8 mouse cellular contexts compared by ENCODE assay signal in genomic region chr1:130731741-130732337, GRCm38 (mm10). TPM values are rescaled to one million over a fixed set of nuclear protein-coding genes. Genes with fewer than 3 reads are reported as not detected.
A peak's percentile ranks its signal among the peaks of the same experiment; 100 is the strongest.
DNase-seq lines count a peak whose midpoint lies in the region; ATAC-seq and TF ChIP-seq lines count a peak whose summit lies in the region.

AA986860 (plus strand) TSS chr1:130731976.

- H3K4me3 ChIP-seq in kidney, postnatal 0 days (replicated peaks; ENCODE audit: low read depth, low read length), result peak within 1 kb of the TSS; percentile 29
- no peak within 1 kb of the TSS for H3K4me3 ChIP-seq in thymus, adult 2 months (ENCODE audit: control insufficient read depth, insufficient read depth, low read length)

- TF ChIP-seq CTCF in kidney, postnatal 0 days (IDR thresholded peaks at IDR 0.05; ENCODE audit: low read depth), result no peak
- TF ChIP-seq CTCF in thymus, adult 2 months (IDR thresholded peaks at IDR 0.05; ENCODE audit: borderline replicate concordance, control insufficient read depth, extremely low read depth, insufficient read depth, low read length, poor library complexity), result no peak

- no peaks in the 10 kb centered on the region for H3K36me3 ChIP-seq in kidney, postnatal 0 days (ENCODE audit: insufficient read depth, low read length)
- no peaks in the 10 kb centered on the region for H3K36me3 ChIP-seq in thymus, adult 2 months (ENCODE audit: control insufficient read depth, insufficient read depth, low read length)

- TF ChIP-seq POLR2A in thymus, adult 2 months (IDR thresholded peaks at IDR 0.05; ENCODE audit: control insufficient read depth, extremely low read depth, insufficient read depth, low read length, poor library complexity), result no peak

- H3K27ac ChIP-seq in kidney, postnatal 0 days, result peak within 1 kb of the TSS; percentile 82
- no peak within 1 kb of the TSS for H3K27ac ChIP-seq in thymus, adult 2 months (ENCODE audit: control insufficient read depth, insufficient read depth, low read length)

- no peak within 1 kb of the TSS for H3K9ac ChIP-seq in kidney, postnatal 0 days (ENCODE audit: low read depth, low read length)

- peak within 1 kb of the TSS; percentile 47 for H3K4me2 ChIP-seq in kidney, postnatal 0 days (ENCODE audit: low read length)

- H3K4me1 ChIP-seq in kidney, postnatal 0 days (replicated peaks; ENCODE audit: insufficient read depth, low read length), result 0 out of 2 replicates have a peak, but pooled peaks cover 7% of the 10 kb centered on the region
- H3K4me1 ChIP-seq in thymus, adult 2 months (replicated peaks; ENCODE audit: control insufficient read depth, insufficient read depth, low read length), result no peaks in the 10 kb centered on the region

- H3K9me3 ChIP-seq in kidney, postnatal 0 days (replicated peaks; ENCODE audit: low read length), result no peaks in the 10 kb centered on the region

- WGBS in kidney, postnatal 0 days, result 9% methylated on average over 10 of the region's 10 CpGs
- WGBS in thymus, adult 2 months, result 79% methylated on average over 10 of the region's 10 CpGs

- H3K27me3 ChIP-seq in kidney, postnatal 0 days (ENCODE audit: insufficient read depth, low read length), result no peaks in the 10 kb centered on the region
- H3K27me3 ChIP-seq in thymus, adult 2 months (ENCODE audit: control insufficient read depth, insufficient read depth, low read length), result no peaks in the 10 kb centered on the region

- ATAC-seq in erythroblast, adult 5-6 weeks (replicated peaks; ENCODE audit: low FRiP score, poor library complexity, severe bottlenecking), result peak; percentile 79
- ATAC-seq in kidney, postnatal 0 days (replicated peaks; ENCODE audit: low FRiP score, low read depth), result peak; percentile 94

- peak; percentile 9 for DNase-seq in ovary, adult 18-20 months (ENCODE audit: low spot score)
- DNase-seq in ovary, postnatal 10 days (ENCODE audit: low spot score), result no peak
- peak; percentile 77 for DNase-seq in kidney, postnatal 0 days (ENCODE audit: low spot score)
- peak; percentile 83 for DNase-seq in lung, postnatal 25 days (ENCODE audit: low spot score)
- DNase-seq in right cerebral cortex, postnatal 10 days (ENCODE audit: low spot score in 2 of 2), result no peak
- DNase-seq in frontal cortex, adult 2 months (ENCODE audit: extremely low spot score in 1 of 2, low spot score in 1 of 2), result no peak
- DNase-seq in thymus, adult 2 months, result no peak

RNA-seq across cellular contexts. Expression of gene AA986860, which starts in this region (rescaled TPM):
- total RNA-seq in erythroblast, adult 5-6 weeks (2015; ENCODE audit: low replicate concordance), result 2.7 and 5.4 TPM in 2 replicates
- total RNA-seq in erythroblast, adult 5-6 weeks (2017; ENCODE audit: low replicate concordance), result 1.4 and 2.5 TPM in 2 replicates
- 15.3 and 17.7 TPM in 2 replicates for polyA plus RNA-seq in kidney, postnatal 0 days (2015; fragmentation: Nextera tagmentation; extraction: Ambion mirVana)
- 2.5 and 2.9 TPM in 2 replicates for polyA plus RNA-seq in frontal cortex, adult 2 months (2012; rRNA removed)
- 0.54 and 1.1 TPM in 2 replicates for polyA plus RNA-seq in thymus, adult 2 months (2012; rRNA removed)

Comparison
In these comparisons a context has a peak if more than half of its experiments do, and no peak if none do; other contexts are left out.
1. DNase-seq: peak in ovary, adult 18-20 months (single experiment), kidney, postnatal 0 days (single experiment) and lung, postnatal 25 days (single experiment); none in ovary, postnatal 10 days (single experiment), right cerebral cortex, postnatal 10 days (0 of 2), frontal cortex, adult 2 months (0 of 2) and thymus, adult 2 months (single experiment).